Mouse (Mus musculus) cerebellum, adult 11 months (tissue): ENCODE measurements around the gene Rpl13a.
"Not testable (repeated sequence)": the region's sequence is repeated elsewhere in the genome, so short reads cannot be mapped to it uniquely, and the experiment has no call there.

Experiments used
- DNase-seq: peaks from one replicate; pipeline ENCODE4 v3.0.0; 2022

The Rpl13a gene

DNA sequence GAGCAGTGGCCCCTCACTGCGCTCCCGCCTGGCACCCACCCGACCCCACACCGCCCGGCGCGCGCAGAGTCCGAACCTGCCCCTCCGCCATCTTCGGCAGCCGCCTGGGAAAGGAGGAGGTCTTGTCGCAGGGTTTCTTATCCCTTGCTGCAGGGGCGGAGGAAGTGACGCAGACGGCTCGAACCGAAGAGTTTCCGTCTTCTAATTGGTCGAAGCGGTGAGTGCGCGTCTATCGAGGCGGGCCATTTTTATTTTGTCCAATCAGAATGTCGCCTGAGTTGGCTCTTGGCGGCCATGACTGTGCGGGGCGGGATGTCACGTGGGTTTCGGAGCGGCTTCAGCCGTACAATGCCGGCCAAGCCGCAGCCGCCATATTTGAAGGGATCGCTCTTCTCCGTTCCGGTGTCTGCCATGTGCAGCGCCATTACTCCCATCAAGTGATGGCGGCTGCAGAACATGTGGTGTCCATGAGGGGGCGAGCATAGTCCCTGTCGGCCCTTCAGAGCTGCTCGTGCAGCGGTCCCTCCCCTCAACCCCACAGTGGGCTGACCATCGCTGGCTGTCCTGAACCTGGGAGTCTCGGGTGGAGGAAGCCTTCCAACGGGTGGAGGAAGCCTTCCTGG, at the start of gene Rpl13a:
Rpl13a (minus strand) TSS at position 138 of the 623 bp plus-strand sequence.
- DNase-seq = peak; percentile 99

- DNase-seq = no peak
Observed at GRCm38 (mm10) chr7:45176356-45176755, 47.8 kb upstream of the Rpl13a start.

- DNase-seq = no peak
Observed at GRCm38 (mm10) chr7:45175929-45176328, 47.4 kb upstream of the Rpl13a start.

GRCm38 (mm10) chr7:45175398-45175797, 46.8 kb upstream of the Rpl13a start:
- no peak for DNase-seq

DNA sequence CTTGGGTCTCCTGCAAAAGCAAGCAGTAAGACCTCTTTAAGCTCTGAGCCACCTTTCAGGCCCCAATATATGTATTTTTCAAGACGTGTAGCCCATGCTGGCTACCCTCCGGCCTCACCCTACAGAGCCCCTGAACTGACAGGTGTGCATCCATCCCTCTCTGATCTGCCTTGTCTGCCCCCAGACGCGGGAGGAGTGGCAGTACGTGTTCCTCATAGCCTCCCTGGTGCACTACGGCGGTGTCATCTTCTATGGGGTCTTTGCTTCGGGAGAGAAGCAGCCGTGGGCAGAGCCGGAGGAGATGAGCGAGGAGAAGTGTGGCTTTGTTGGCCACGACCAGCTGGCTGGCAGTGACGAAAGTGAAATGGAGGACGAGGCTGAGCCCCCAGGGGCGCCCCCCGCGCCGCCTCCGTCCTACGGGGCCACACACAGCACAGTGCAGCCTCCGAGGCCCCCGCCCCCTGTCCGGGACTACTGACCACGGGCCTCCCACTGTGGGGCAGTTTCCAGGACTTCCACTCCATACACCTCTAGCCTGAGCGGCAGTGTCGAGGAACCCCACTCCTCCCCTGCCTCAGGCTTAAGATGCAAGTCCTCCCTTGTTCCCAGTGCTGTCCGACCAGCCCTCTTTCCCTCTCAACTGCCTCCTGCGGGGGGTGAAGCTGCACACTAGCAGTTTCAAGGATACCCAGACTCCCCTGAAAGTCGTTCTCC, 46.2 kb upstream of the Rpl13a start:
- no peak for DNase-seq

DNA sequence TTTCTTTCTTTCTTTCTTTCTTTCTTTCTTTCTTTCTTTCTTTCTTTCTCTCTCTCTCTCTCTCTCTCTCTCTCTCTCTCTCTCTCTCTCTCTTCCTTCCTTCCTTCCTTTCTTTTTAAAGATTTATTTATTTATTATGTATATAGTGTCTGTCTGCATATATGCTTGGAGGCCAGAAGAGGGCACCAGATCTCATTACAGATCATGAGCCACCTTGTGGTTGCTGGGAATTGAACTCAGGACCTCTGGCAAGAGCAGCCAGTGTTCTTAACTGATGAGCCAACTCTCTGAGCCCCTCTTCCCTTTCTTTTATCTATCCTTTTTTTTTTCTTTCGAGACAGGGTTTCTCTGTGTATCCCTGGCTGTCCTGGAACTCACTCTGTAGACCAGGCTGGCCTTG, 45.2 kb upstream of the Rpl13a start:
- DNase-seq = not testable (repeated sequence)

GRCm38 (mm10) chr7:45172974-45173373, 44.4 kb upstream of the Rpl13a start:
- no peak for DNase-seq

- DNase-seq = peak; percentile 66
Observed at GRCm38 (mm10) chr7:45169495-45169894, 40.9 kb upstream of the Rpl13a start.

- peak; percentile 68 for DNase-seq
Observed at GRCm38 (mm10) chr7:45168656-45169055, 40.1 kb upstream of the Rpl13a start.

- DNase-seq = peak; percentile 74
Observed at GRCm38 (mm10) chr7:45167761-45168445, 39.3 kb upstream of the Rpl13a start.

DNA sequence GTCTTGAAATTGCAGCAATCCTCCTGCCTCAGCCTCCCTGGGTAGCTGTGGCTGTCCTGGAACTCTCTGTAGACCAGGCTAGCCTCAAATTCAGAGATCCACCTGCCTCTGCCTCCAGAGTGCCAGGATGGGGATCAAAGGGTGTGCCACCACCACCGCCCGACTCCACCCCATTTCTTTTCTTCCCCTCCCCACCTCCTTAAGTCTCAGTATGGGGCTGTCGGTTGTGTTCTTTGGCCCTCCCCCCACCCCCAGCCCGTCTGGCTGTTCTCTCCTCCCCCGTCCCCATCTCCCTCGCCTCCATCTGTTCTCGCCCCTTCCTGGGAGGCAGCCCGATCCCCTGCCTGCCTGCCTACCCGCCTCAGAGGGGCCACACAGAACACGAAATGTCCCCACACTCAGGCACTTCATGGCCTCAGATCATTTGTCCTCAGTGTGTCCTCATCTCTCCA, 38.4 kb upstream of the Rpl13a start:
- peak; percentile 59 for DNase-seq

GRCm38 (mm10) chr7:45165701-45166100, 37.1 kb upstream of the Rpl13a start:
- DNase-seq = no peak

DNA sequence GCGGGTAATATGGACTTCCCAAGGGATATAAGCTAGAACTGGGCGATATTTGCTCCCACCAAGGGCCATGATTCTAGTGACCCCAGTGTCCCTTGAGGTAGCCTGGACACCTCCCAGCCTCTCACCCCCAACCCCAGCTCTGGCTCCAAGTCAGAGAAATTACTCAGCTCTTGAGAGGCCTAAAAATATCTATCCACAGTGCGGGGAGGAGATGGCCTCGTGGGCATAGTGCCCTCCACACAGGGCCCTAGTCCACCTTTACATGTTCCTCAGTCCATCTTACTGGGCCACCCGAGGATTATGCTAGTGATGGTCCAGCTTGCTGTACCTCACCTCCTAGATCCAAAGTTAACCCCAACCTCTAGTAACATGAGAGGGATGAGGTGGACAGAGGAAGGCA, 36.3 kb upstream of the Rpl13a start:
- DNase-seq = no peak

DNA sequence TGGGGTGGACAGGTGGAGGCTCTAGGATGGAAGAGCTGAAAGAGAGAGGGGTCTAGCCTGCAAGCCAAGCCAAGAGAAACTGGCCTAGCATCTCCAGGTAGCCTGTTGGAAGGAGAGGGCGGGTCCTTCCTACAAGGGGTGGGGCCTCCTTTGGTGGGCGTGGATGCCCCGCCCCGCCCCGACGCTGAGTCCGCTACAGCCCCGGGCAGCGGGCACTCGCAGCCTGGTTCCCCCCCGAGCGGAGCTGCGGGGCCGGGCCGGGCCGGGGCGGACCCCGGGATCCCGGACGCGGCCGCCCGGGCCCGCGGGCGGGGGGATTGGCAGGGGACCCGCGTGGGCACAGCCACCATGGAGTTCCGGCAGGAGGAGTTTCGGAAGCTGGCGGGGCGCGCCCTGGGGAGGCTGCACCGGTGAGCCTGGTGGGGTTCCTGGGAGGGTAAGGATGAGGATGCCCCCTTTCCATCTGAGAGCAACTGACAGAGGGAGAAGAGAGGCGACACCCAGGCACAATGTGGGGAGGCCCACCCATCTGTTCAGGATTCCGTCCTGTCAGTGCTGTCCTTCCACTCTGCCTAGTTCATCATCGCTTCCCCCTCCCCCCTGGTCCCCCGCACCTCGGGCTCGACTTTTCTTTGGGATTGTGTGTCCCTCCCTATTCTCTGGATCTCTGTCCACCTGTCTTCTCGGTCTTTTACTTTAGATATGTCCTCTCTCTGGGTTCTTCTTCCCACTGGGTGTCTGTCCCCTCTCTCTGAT, 35.4 kb upstream of the Rpl13a start, which contains the start of gene Slc17a7:
Slc17a7 (plus strand) TSS at position 215 of the 756 bp plus-strand sequence.
- DNase-seq = peak; percentile 81

DNA sequence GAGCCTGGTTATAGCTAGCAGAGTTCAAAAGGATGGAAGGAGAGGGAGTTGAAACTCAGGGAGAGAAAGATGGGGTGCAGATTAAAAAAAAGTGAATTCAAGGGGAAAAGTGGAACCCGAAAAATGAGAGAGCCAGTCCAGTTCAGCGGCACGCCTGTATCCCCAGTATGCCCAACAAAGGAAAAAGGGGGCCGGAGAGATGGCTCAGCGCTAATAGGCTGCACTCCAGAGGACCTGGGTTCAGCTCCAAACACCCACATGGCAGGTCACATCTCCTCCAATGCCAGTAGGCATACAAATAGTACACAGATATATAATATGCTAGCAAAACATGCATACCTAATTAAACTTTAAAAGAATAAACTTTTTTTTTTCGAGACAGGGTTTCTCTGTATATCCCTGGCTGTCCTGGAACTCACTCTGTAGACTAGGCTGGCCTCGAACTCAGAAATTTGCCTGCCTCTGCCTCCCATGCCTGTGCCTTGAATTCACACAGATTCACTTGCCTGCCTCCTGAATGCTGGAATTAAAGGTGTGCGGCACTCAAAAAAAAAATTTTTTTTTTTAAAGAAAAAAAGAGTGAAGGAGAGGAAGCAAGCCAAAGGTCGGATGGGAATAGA, 34.5 kb upstream of the Rpl13a start:
- DNase-seq = no peak

DNA sequence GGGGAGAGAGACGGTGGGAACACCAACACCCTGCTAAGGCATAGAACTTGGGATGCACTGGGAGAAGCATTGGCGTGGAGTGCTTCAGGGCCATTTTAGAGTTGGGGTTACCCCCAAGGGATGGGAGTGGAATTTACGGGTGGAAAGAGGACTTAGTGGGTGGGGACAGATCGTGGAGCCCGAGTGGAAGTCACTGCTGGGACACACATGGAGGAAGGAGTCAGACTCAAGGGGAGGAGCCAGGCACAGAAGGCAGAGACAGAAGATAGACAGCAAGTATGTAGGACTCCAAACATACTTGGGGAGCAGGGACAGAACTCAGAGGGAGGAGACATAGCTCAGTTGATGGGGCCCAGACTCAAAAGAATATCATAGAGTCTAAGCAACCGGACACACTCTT, 34.0 kb upstream of the Rpl13a start:
- no peak for DNase-seq

DNA sequence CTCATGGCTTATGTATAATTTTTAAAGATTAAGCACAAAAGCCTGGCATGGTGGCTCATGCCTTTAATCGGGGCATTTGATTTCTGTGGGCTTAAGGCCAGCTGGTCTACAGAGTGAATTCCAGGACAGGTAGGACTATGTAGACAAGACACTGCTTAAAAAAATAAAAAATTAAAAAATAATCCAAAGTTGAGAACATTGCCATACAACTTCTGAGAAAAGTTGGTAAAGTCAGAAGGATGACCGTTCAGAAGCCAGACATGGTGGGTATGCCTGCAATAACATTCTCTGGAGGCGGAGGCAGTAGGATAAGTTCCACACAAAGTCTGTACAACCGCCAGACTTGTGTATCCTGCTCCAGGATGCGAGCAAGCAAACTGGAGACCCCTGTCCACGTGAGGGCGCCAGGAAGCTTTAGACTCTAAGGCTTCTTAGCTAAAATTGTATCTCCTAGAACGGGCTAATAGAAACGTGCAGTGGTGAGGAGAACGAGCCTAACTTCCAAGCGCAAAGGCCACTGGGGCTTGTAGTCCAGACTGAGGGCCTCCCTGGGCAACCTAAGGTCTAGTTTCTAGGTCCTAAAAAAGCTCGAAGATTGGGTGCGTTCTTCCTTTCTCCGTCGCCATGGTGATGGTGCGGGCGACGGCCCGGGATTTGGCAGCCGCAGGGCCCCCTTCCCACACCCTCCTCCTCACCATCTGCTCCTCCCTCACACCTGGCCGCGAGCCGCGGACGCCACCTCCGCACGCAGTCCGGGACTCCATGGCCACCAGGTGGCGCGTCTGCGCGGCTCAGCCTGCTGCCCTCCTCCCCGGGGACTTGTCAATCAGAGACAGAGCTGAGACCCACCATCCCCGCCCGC, 33.3 kb upstream of the Rpl13a start:
- DNase-seq = peak; percentile 98

DNA sequence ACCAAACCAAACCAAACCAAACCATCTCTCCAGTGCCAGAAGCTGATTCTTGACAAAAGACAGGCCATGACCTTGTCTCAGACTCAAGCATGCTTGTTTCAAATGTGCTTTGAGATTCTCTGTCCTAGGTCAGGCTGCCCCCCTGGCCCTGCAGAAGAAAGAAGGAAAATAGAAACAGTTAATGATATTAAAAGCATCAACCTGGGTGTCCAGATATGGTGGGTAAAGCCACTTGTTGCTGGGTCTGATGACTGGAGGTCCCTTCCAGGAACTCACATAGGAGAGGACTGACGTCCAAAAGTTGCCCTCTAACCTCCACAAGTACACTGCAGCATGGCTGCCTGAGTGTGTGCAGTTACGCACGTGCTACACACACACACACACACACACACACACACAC, 32.3 kb upstream of the Rpl13a start:
- DNase-seq = no peak

DNA sequence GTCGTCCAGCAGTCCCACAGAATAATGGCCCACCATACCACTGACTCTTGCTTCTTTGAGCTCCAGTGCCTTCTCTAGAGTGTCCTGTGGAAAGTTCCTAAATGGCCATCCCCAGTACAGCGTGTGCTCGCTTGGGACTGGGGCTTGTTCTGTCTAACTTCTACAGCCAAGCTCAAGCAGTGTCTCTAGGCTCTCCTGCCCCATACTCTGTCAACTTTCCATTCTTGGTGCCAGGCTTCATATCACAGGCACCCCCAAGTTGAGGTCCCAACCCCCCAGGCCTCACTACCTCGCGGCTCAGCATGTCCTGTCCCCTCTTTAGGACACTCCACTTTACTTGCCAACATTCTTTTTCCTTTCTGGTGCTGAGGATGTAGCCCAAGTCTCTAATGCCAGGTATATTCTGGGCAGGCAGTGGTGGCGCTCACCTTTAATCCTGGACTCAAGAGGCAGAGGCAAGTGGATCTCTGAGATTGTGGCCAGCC, 31.8 kb upstream of the Rpl13a start:
- no peak for DNase-seq

- DNase-seq = no peak
Observed at GRCm38 (mm10) chr7:45158991-45159390, 30.4 kb upstream of the Rpl13a start.

DNA sequence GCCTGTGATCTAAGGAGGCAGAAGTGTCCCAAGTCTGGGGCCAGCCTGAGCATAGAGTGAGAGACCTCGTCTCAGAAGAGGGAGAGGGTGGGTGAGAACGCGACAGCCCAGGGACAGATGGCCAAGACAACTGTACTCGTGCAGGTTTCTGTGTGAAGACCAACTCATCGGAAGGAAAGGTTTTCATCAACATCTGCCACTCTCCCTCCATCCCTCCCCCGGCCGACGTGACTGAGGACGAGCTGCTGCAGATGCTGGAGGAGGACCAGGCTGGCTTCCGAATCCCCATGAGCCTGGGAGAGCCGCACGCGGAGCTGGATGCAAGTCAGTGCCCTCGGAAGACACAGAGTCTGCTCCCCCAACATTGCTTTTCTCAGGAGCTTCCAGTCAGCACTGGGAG, 28.9 kb upstream of the Rpl13a start:
- DNase-seq = no peak

DNA sequence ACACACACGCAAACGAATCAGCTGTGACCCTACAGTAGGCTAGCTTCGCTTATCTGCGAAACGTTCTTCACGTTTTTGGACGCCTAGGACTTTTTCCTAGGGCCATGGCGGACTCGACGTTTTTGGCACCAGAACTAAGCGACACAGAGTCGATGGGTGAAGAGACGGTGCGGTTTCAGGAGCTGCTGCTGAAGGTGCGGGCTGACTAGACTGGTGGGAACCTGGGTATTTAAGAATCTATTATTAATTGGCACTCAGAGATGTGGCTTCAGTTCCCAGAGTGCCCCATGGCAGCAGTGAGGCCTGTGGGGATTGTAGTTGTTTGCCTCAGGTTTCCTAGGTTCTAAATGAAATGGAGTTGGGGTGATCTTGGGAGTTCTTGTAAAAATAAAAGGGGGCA, 27.6 kb upstream of the Rpl13a start:
- no peak for DNase-seq
